Mouse (Mus musculus): ENCODE data around the gene Sbno2.

GRCm38 (mm10) chr10:80035148-80035547 is 70.2 kb downstream of the Sbno2 start:
- TF ChIP-seq CTCF (IDR thresholded peaks at IDR 0.05; ENCODE audit: low read depth) (no peak), EP300 (optimal IDR thresholded peaks at IDR 0.05) (no peak)

Data from stomach, postnatal 0 days (tissue).